Mouse (Mus musculus): ENCODE measurements around the gene Aamdc. TPM values are rescaled to one million over a fixed set of nuclear protein-coding genes. Genes with fewer than 3 reads are reported as not detected.

Aamdc gene
- 59.7 and 61.4 TPM in 2 replicates for polyA plus RNA-seq (2015; fragmentation: Nextera tagmentation; extraction: Ambion mirVana)

- peak; percentile 76 for TF ChIP-seq CTCF (IDR thresholded peaks at IDR 0.05; ENCODE audit: low read depth)
- Histone ChIP-seq H3K9ac (ENCODE audit: low read depth, low read length) (peak within 1 kb of the TSS; percentile 97), H3K4me3 (replicated peaks; ENCODE audit: low read depth, low read length) (peak within 1 kb of the TSS; percentile 98), H3K27ac (peak within 1 kb of the TSS; percentile 99), H3K4me1 (replicated peaks; ENCODE audit: insufficient read depth, low read length) (no peaks in the 10 kb centered on the region; the same call in 1 of the 2 replicates), H3K36me3 (ENCODE audit: insufficient read depth, low read length) (no peaks in the 10 kb centered on the region), H3K27me3 (ENCODE audit: insufficient read depth, low read length) (no peaks in the 10 kb centered on the region), H3K9me3 (replicated peaks; ENCODE audit: low read length) (no peaks in the 10 kb centered on the region), H3K4me2 (ENCODE audit: low read length) (peak within 1 kb of the TSS; percentile 73)
- DNase-seq (ENCODE audit: low spot score) (peak; percentile 100), ATAC-seq (replicated peaks; ENCODE audit: low FRiP score, low read depth) (peak; percentile 98)
- WGBS = under 1% methylated on average over 65 of the region's 68 CpGs
Measured at GRCm38 (mm10) chr7:97579067-97579975, at the start of gene Aamdc, which contains the start of gene Rsf1. TSS of gene Aamdc (minus strand) at chr7:97579497. TSS of gene Rsf1 (plus strand) at chr7:97579889.

DNA sequence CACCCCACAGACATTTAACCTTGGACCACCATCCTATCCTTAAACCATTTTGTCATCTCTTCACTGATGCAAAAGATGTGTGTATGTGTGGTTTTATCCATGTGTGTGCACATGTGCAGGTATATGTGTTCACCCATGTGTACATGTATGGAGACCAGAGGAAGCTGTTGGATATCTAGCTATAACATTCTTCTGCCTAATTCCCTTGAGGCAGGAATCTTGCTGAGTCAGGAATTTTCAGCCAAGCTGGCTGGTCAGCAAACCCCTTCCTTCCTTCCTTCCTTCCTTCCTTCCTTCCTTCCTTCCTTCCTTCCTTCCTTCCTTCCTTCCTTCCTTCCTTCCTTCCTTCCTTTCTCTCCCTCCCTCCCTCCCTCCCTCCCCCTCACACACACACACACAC lies 44.1 kb upstream of the Aamdc start:
- DNase-seq (ENCODE audit: low spot score) (no peak), ATAC-seq (replicated peaks; ENCODE audit: low FRiP score, low read depth) (no peak)
- H3K4me1 ChIP-seq (replicated peaks; ENCODE audit: insufficient read depth, low read length) = no peaks in the 10 kb centered on the region
- no peaks in the 10 kb centered on the region for H3K36me3 ChIP-seq (ENCODE audit: insufficient read depth, low read length)
- TF ChIP-seq CTCF (IDR thresholded peaks at IDR 0.05; ENCODE audit: low read depth) = no peak
- H3K4me3 ChIP-seq (replicated peaks; ENCODE audit: low read depth, low read length) = no peak overlapping the region
- H3K4me2 ChIP-seq (ENCODE audit: low read length) = no peak overlapping the region
- no peak overlapping the region for H3K9ac ChIP-seq (ENCODE audit: low read depth, low read length)
- no peaks in the 10 kb centered on the region for H3K27me3 ChIP-seq (ENCODE audit: insufficient read depth, low read length)
- no peak overlapping the region for H3K27ac ChIP-seq
- H3K9me3 ChIP-seq (replicated peaks; ENCODE audit: low read length) = no peaks in the 10 kb centered on the region

- Histone ChIP-seq H3K4me1 (replicated peaks; ENCODE audit: insufficient read depth, low read length) (no peaks in the 10 kb centered on the region), H3K4me3 (replicated peaks; ENCODE audit: low read depth, low read length) (no peak overlapping the region), H3K9ac (ENCODE audit: low read depth, low read length) (no peak overlapping the region), H3K36me3 (ENCODE audit: insufficient read depth, low read length) (no peaks in the 10 kb centered on the region), H3K9me3 (replicated peaks; ENCODE audit: low read length) (no peaks in the 10 kb centered on the region), H3K4me2 (ENCODE audit: low read length) (no peak overlapping the region), H3K27ac (no peak overlapping the region), H3K27me3 (ENCODE audit: insufficient read depth, low read length) (no peaks in the 10 kb centered on the region)
- ATAC-seq (replicated peaks; ENCODE audit: low FRiP score, low read depth) (no peak), DNase-seq (ENCODE audit: low spot score) (no peak)
- 71% methylated on average over 1 of the region's 1 CpGs for WGBS
- TF ChIP-seq CTCF (IDR thresholded peaks at IDR 0.05; ENCODE audit: low read depth) = no peak
Measured at GRCm38 (mm10) chr7:97622676-97623075, 43.4 kb upstream of the Aamdc start.

- WGBS = 85% methylated on average over 5 of the region's 5 CpGs
- no peak overlapping the region for H3K9ac ChIP-seq (ENCODE audit: low read depth, low read length)
- no peaks in the 10 kb centered on the region for H3K4me1 ChIP-seq (replicated peaks; ENCODE audit: insufficient read depth, low read length)
- H3K9me3 ChIP-seq (replicated peaks; ENCODE audit: low read length) = no peaks in the 10 kb centered on the region
- no peaks in the 10 kb centered on the region for H3K27me3 ChIP-seq (ENCODE audit: insufficient read depth, low read length)
- no peak for DNase-seq (ENCODE audit: low spot score)
- H3K4me2 ChIP-seq (ENCODE audit: low read length) = no peak overlapping the region
- no peak for TF ChIP-seq CTCF (IDR thresholded peaks at IDR 0.05; ENCODE audit: low read depth)
- no peak overlapping the region for H3K27ac ChIP-seq
- H3K4me3 ChIP-seq (replicated peaks; ENCODE audit: low read depth, low read length) = no peak overlapping the region
- ATAC-seq (replicated peaks; ENCODE audit: low FRiP score, low read depth) = no peak
- no peaks in the 10 kb centered on the region for H3K36me3 ChIP-seq (ENCODE audit: insufficient read depth, low read length)
Measured at GRCm38 (mm10) chr7:97621346-97621745, 42.0 kb upstream of the Aamdc start.

DNA sequence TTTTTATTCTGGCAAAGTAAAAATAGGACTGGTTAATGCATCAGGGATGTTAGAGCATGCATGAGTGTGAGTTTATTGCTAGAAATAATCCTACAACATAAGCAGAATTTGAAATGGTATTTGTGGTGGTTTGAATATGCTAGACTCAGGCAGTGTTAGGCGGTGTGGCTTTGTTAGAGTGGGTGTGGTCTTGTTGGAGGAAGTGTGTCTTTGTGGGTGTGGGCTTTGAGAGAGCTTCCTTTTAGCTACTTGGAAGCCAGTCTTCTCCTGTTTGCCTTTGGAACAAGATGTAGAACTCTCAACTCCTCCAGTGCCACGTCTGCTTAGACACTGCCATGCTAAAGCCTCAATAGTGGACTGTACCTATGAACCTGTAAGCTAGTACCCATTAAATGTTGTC lies 19.3 kb upstream of the Aamdc start:
- no peak overlapping the region for H3K4me2 ChIP-seq (ENCODE audit: low read length)
- H3K27ac ChIP-seq = no peak overlapping the region
- H3K9ac ChIP-seq (ENCODE audit: low read depth, low read length) = no peak overlapping the region
- H3K4me3 ChIP-seq (replicated peaks; ENCODE audit: low read depth, low read length) = no peak overlapping the region
- H3K36me3 ChIP-seq (ENCODE audit: insufficient read depth, low read length) = no peaks in the 10 kb centered on the region
- ATAC-seq (replicated peaks; ENCODE audit: low FRiP score, low read depth) (no peak), DNase-seq (ENCODE audit: low spot score) (no peak)
- 91% methylated on average over 2 of the region's 2 CpGs for WGBS
- H3K27me3 ChIP-seq (ENCODE audit: insufficient read depth, low read length) = no peaks in the 10 kb centered on the region
- no peaks in the 10 kb centered on the region for H3K9me3 ChIP-seq (replicated peaks; ENCODE audit: low read length)
- no peaks in the 10 kb centered on the region for H3K4me1 ChIP-seq (replicated peaks; ENCODE audit: insufficient read depth, low read length)
- TF ChIP-seq CTCF (IDR thresholded peaks at IDR 0.05; ENCODE audit: low read depth) = no peak

GRCm38 (mm10) chr7:97593535-97593934 lies 14.2 kb upstream of the Aamdc start:
- Histone ChIP-seq H3K4me2 (ENCODE audit: low read length) (no peak overlapping the region), H3K4me1 (replicated peaks; ENCODE audit: insufficient read depth, low read length) (peaks cover 16% of the 10 kb centered on the region), H3K9ac (ENCODE audit: low read depth, low read length) (no peak overlapping the region), H3K27me3 (ENCODE audit: insufficient read depth, low read length) (no peaks in the 10 kb centered on the region), H3K9me3 (replicated peaks; ENCODE audit: low read length) (no peaks in the 10 kb centered on the region), H3K4me3 (replicated peaks; ENCODE audit: low read depth, low read length) (no peak overlapping the region), H3K36me3 (ENCODE audit: insufficient read depth, low read length) (no peaks in the 10 kb centered on the region), H3K27ac (no peak overlapping the region)
- no peak for TF ChIP-seq CTCF (IDR thresholded peaks at IDR 0.05; ENCODE audit: low read depth)
- ATAC-seq (replicated peaks; ENCODE audit: low FRiP score, low read depth) (no peak), DNase-seq (ENCODE audit: low spot score) (no peak)
- 82% methylated on average over 2 of the region's 2 CpGs for WGBS

All from kidney, postnatal 0 days (tissue).